Mouse (Mus musculus): ENCODE data around the gene Etv6. TPM values are rescaled to one million over a fixed set of nuclear protein-coding genes. Genes with fewer than 3 reads are reported as not detected.

Etv6 gene
- polyA plus RNA-seq, 1 experiment from 2014 or later: 5.3 TPM

GRCm38 (mm10) chr6:134119136-134119535, 83.6 kb downstream of the Etv6 start:
- H3K9me3 ChIP-seq: no peaks in the 10 kb centered on the region
- H3K4me1 ChIP-seq (replicated peaks): 0 out of 2 replicates have a peak, but pooled peaks cover 3% of the 10 kb centered on the region
- H3K4me2 ChIP-seq: no peak overlapping the region
- no peaks in the 10 kb centered on the region for H3K36me3 ChIP-seq
- no peaks in the 10 kb centered on the region for H3K27me3 ChIP-seq
- H3K27ac ChIP-seq (replicated peaks): no peak overlapping the region
- H3K9ac ChIP-seq: no peak overlapping the region
- H3K4me3 ChIP-seq: no peak overlapping the region
- 31% methylated on average over 4 of the region's 4 CpGs for WGBS
- no peak for ATAC-seq (ENCODE audit: low FRiP score, low read depth)

GRCm38 (mm10) chr6:134120227-134120626, 84.7 kb downstream of the Etv6 start:
- no peaks in the 10 kb centered on the region for H3K9me3 ChIP-seq
- WGBS: 92% methylated on average over 4 of the region's 4 CpGs
- H3K9ac ChIP-seq: no peak overlapping the region
- H3K27ac ChIP-seq (replicated peaks): no peak overlapping the region
- H3K36me3 ChIP-seq: no peaks in the 10 kb centered on the region
- no peak overlapping the region for H3K4me2 ChIP-seq
- H3K4me3 ChIP-seq: no peak overlapping the region
- ATAC-seq (ENCODE audit: low FRiP score, low read depth): no peak
- H3K27me3 ChIP-seq: no peaks in the 10 kb centered on the region
- 0 out of 2 replicates have a peak, but pooled peaks cover 3% of the 10 kb centered on the region for H3K4me1 ChIP-seq (replicated peaks)

GRCm38 (mm10) chr6:134120712-134121111, 85.2 kb downstream of the Etv6 start:
- WGBS: 76% methylated on average over 12 of the region's 12 CpGs
- no peak overlapping the region for H3K27ac ChIP-seq (replicated peaks)
- no peak for ATAC-seq (ENCODE audit: low FRiP score, low read depth)
- H3K36me3 ChIP-seq: no peaks in the 10 kb centered on the region
- H3K4me3 ChIP-seq: no peak overlapping the region
- no peaks in the 10 kb centered on the region for H3K9me3 ChIP-seq
- no peak overlapping the region for H3K4me2 ChIP-seq
- H3K27me3 ChIP-seq: no peaks in the 10 kb centered on the region
- 0 out of 2 replicates have a peak, but pooled peaks cover 3% of the 10 kb centered on the region for H3K4me1 ChIP-seq (replicated peaks)
- no peak overlapping the region for H3K9ac ChIP-seq

- Histone ChIP-seq H3K36me3 (no peaks in the 10 kb centered on the region), H3K9ac (no peak overlapping the region), H3K27ac (replicated peaks) (no peak overlapping the region), H3K4me1 (replicated peaks) (peaks cover 5% of the 10 kb centered on the region), H3K9me3 (no peaks in the 10 kb centered on the region), H3K27me3 (no peaks in the 10 kb centered on the region), H3K4me2 (no peak overlapping the region), H3K4me3 (no peak overlapping the region)
- no peak for ATAC-seq (ENCODE audit: low FRiP score, low read depth)
- 78% methylated on average over 5 of the region's 5 CpGs for WGBS
These were observed 87.4 kb downstream of the Etv6 start for GRCm38 (mm10) chr6:134122945-134123344.

- no peaks in the 10 kb centered on the region for H3K27me3 ChIP-seq
- H3K4me2 ChIP-seq: no peak overlapping the region
- H3K36me3 ChIP-seq: no peaks in the 10 kb centered on the region
- no peak overlapping the region for H3K27ac ChIP-seq (replicated peaks)
- no peak overlapping the region for H3K4me3 ChIP-seq
- peaks cover 10% of the 10 kb centered on the region for H3K4me1 ChIP-seq (replicated peaks)
- WGBS: 93% methylated on average over 7 of the region's 7 CpGs
- no peak for ATAC-seq (ENCODE audit: low FRiP score, low read depth)
- no peaks in the 10 kb centered on the region for H3K9me3 ChIP-seq
- no peak overlapping the region for H3K9ac ChIP-seq
These were observed 88.0 kb downstream of the Etv6 start for GRCm38 (mm10) chr6:134123474-134123873.

- WGBS: 91% methylated on average over 10 of the region's 10 CpGs
- no peaks in the 10 kb centered on the region for H3K9me3 ChIP-seq
- H3K4me2 ChIP-seq: no peak overlapping the region
- H3K36me3 ChIP-seq: no peaks in the 10 kb centered on the region
- H3K4me3 ChIP-seq: no peak overlapping the region
- peaks cover 9% of the 10 kb centered on the region for H3K4me1 ChIP-seq (replicated peaks)
- H3K27ac ChIP-seq (replicated peaks): no peak overlapping the region
- no peak for ATAC-seq (ENCODE audit: low FRiP score, low read depth)
- H3K9ac ChIP-seq: no peak overlapping the region
- H3K27me3 ChIP-seq: no peaks in the 10 kb centered on the region
These were observed 88.8 kb downstream of the Etv6 start for GRCm38 (mm10) chr6:134124256-134124655.

- H3K27me3 ChIP-seq: no peaks in the 10 kb centered on the region
- no peaks in the 10 kb centered on the region for H3K36me3 ChIP-seq
- 62% methylated on average over 6 of the region's 6 CpGs for WGBS
- no peaks in the 10 kb centered on the region for H3K9me3 ChIP-seq
- peak; percentile 73; the same call in 1 of the 2 replicates for ATAC-seq (ENCODE audit: low FRiP score, low read depth)
- no peak overlapping the region for H3K9ac ChIP-seq
- no peak overlapping the region for H3K4me2 ChIP-seq
- H3K4me1 ChIP-seq (replicated peaks): peaks cover 8% of the 10 kb centered on the region
- no peak overlapping the region for H3K4me3 ChIP-seq
- no peak overlapping the region for H3K27ac ChIP-seq (replicated peaks)
These were observed 92.5 kb downstream of the Etv6 start for GRCm38 (mm10) chr6:134127996-134128395.

- H3K9me3 ChIP-seq: no peaks in the 10 kb centered on the region
- WGBS: 76% methylated on average over 13 of the region's 13 CpGs
- H3K27me3 ChIP-seq: no peaks in the 10 kb centered on the region
- no peak overlapping the region for H3K4me2 ChIP-seq
- no peak overlapping the region for H3K4me3 ChIP-seq
- no peak for ATAC-seq (ENCODE audit: low FRiP score, low read depth)
- no peak overlapping the region for H3K9ac ChIP-seq
- H3K36me3 ChIP-seq: no peaks in the 10 kb centered on the region
- peaks cover 8% of the 10 kb centered on the region for H3K4me1 ChIP-seq (replicated peaks)
- 0 out of 2 replicates have a peak overlapping the region, but pooled peaks have one; percentile 34 for H3K27ac ChIP-seq (replicated peaks)
These were observed 93.1 kb downstream of the Etv6 start for GRCm38 (mm10) chr6:134128594-134128993.

GRCm38 (mm10) chr6:134129848-134130247, 94.3 kb downstream of the Etv6 start:
- no peak for ATAC-seq (ENCODE audit: low FRiP score, low read depth)
- H3K9me3 ChIP-seq: no peaks in the 10 kb centered on the region
- no peaks in the 10 kb centered on the region for H3K36me3 ChIP-seq
- H3K27ac ChIP-seq (replicated peaks): no peak overlapping the region
- no peak overlapping the region for H3K9ac ChIP-seq
- peaks cover 8% of the 10 kb centered on the region for H3K4me1 ChIP-seq (replicated peaks)
- no peaks in the 10 kb centered on the region for H3K27me3 ChIP-seq
- 99% methylated on average over 7 of the region's 7 CpGs for WGBS
- no peak overlapping the region for H3K4me3 ChIP-seq
- H3K4me2 ChIP-seq: no peak overlapping the region

- Histone ChIP-seq H3K9me3 (no peaks in the 10 kb centered on the region), H3K9ac (no peak overlapping the region), H3K4me1 (replicated peaks) (peaks cover 8% of the 10 kb centered on the region), H3K27ac (replicated peaks) (no peak overlapping the region), H3K4me2 (no peak overlapping the region), H3K36me3 (no peaks in the 10 kb centered on the region), H3K27me3 (no peaks in the 10 kb centered on the region), H3K4me3 (no peak overlapping the region)
- no peak for ATAC-seq (ENCODE audit: low FRiP score, low read depth)
- 91% methylated on average over 5 of the region's 5 CpGs for whole genome bisulfite sequencing
These were observed 95.3 kb downstream of the Etv6 start for GRCm38 (mm10) chr6:134130816-134131215.

- peaks cover 8% of the 10 kb centered on the region for H3K4me1 ChIP-seq (replicated peaks)
These were observed 96.1 kb downstream of the Etv6 start for GRCm38 (mm10) chr6:134131601-134132000.

GRCm38 (mm10) chr6:134133756-134134155, 98.3 kb downstream of the Etv6 start:
- Histone ChIP-seq H3K9me3 (no peaks in the 10 kb centered on the region), H3K4me1 (replicated peaks) (no peaks in the 10 kb centered on the region), H3K4me3 (no peak overlapping the region), H3K27ac (replicated peaks) (no peak overlapping the region), H3K36me3 (no peaks in the 10 kb centered on the region), H3K4me2 (no peak overlapping the region), H3K27me3 (no peaks in the 10 kb centered on the region), H3K9ac (no peak overlapping the region)
- WGBS: 69% methylated on average over 4 of the region's 4 CpGs
- ATAC-seq (ENCODE audit: low FRiP score, low read depth): no peak

More at GRCm38 (mm10) chr6:134131601-134132000, 96.1 kb downstream of the Etv6 start:
- no peak overlapping the region for H3K9ac ChIP-seq
- 97% methylated on average over 2 of the region's 2 CpGs for WGBS
- no peaks in the 10 kb centered on the region for H3K9me3 ChIP-seq
- H3K4me2 ChIP-seq: no peak overlapping the region
- no peaks in the 10 kb centered on the region for H3K36me3 ChIP-seq
- H3K4me3 ChIP-seq: no peak overlapping the region
- H3K27ac ChIP-seq (replicated peaks): no peak overlapping the region
- no peaks in the 10 kb centered on the region for H3K27me3 ChIP-seq
- ATAC-seq (ENCODE audit: low FRiP score, low read depth): no peak

- H3K4me1 ChIP-seq (replicated peaks): no peaks in the 10 kb centered on the region
- no peaks in the 10 kb centered on the region for H3K9me3 ChIP-seq
- no peak for ATAC-seq (ENCODE audit: low FRiP score, low read depth)
- H3K4me2 ChIP-seq: no peak overlapping the region
- 92% methylated on average over 9 of the region's 9 CpGs for WGBS
- no peaks in the 10 kb centered on the region for H3K27me3 ChIP-seq
- H3K4me3 ChIP-seq: no peak overlapping the region
- H3K27ac ChIP-seq (replicated peaks): no peak overlapping the region
- no peak overlapping the region for H3K9ac ChIP-seq
- H3K36me3 ChIP-seq: no peaks in the 10 kb centered on the region
These were observed 99.4 kb downstream of the Etv6 start for GRCm38 (mm10) chr6:134134821-134135323.
